Mouse (Mus musculus) neural tube, embryonic 15.5 days (tissue): ENCODE results near the gene Arid3a. TPM values are rescaled to one million over a fixed set of nuclear protein-coding genes. Genes with fewer than 3 reads are reported as not detected.

ENCODE experiments used
- ATAC-seq: fragments of 200-750 bp; cut with Nextera tagmentation; 2 replicates; pipeline ENCODE4 v1.8.0; 2017; ENCODE audit warnings: mild to moderate bottlenecking, moderate TSS enrichment, moderate library complexity; ENCODE audit not compliant: low FRiP score
- H3K27ac ChIP-seq: fragments of 300-500 bp; sonication (generic); replicated peaks from 2 replicates; pipeline ENCODE4 v1.5.1; 2015; ENCODE audit warnings: mild to moderate bottlenecking, inconsistent platforms
- H3K27me3 ChIP-seq: fragments of 300-500 bp; sonication (generic); replicated peaks from 2 replicates; pipeline ENCODE4 v1.6.1; 2015; ENCODE audit warnings: inconsistent platforms
- H3K36me3 ChIP-seq: fragments of 300-500 bp; sonication (generic); 2 replicates; pipeline ENCODE4 v1.6.1; 2015; ENCODE audit warnings: inconsistent platforms
- H3K4me1 ChIP-seq: fragments of 300-500 bp; sonication (generic); 2 replicates; pipeline ENCODE4 v1.6.1; 2015; ENCODE audit warnings: inconsistent platforms
- H3K4me2 ChIP-seq: fragments of 300-500 bp; sonication (generic); 2 replicates; pipeline ENCODE4 v1.6.1; 2015; ENCODE audit warnings: inconsistent platforms, mild to moderate bottlenecking, moderate library complexity
- H3K4me3 ChIP-seq: fragments of 300-500 bp; sonication (generic); replicated peaks from 2 replicates; pipeline ENCODE4 v1.5.1; 2015; ENCODE audit warnings: mild to moderate bottlenecking, inconsistent platforms
- H3K9ac ChIP-seq: fragments of 300-500 bp; sonication (generic); replicated peaks from 2 replicates; pipeline ENCODE4 v1.6.1; 2015; ENCODE audit warnings: mild to moderate bottlenecking, inconsistent platforms
- H3K9me3 ChIP-seq: fragments of 300-500 bp; sonication (generic); replicated peaks from 2 replicates; pipeline ENCODE4 v1.6.1; 2016; ENCODE audit warnings: inconsistent platforms
- WGBS: fragments of 180-500 bp; shearing (Covaris S2); methylation state at CpG from one replicate; pipeline ENCODE4 v1.1.7; 2015; ENCODE audit warnings: mixed read lengths; 5-methylcytosine and 5-hydroxymethylcytosine counted together
- polyA plus RNA-seq: library from polyadenylated mRNA; unstranded; fragments of >200 nt; fragmentation: Nextera tagmentation; extraction: Ambion mirVana; gene quantifications from 2 replicates; pipeline ENCODE4 v1.2.1, GENCODE M21; 2015

The Arid3a gene
- polyA plus RNA-seq, 1 experiment from 2014 or later, result 2.4 TPM

DNA sequence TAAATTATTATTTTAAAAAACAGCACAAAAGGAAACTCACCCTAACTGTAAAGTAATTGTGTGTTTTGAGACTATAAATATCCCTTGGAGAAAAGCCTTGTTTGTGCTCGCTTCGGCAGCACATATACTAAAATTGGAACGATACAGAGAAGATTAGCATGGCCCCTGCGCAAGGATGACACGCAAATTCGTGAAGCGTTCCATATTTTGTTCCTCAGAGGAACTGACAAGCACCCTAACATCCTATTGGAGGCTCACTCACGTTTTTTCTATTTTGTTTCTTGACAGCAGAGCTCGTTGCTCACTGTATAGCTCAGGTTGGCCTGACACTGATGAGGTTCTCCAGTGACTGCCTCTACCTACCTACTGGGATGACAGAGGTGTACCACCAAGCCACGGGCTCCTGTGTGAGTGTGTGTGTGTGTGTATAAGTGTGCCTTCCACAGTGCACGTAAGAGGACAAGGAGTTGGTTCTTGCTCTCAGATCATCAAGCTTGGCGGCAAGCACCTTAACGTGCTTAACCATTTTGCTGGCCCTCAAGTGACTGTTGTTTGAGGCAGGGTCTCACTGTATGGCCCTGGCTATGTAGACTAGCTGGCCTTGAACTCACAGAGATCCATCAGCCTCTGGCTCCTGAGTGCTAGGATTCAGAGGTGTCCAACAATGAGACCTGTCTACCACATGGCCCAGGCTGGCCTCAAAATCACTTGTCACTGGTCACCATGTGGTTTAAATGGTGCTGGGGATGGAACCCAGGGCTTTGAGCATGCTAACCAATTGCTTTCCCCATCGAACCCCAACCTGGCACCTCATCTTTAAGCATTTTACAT is 17.5 kb upstream of the Arid3a start:
- Histone ChIP-seq H3K27ac (peak overlapping the region; percentile 99), H3K9me3 (no peaks in the 10 kb centered on the region), H3K4me3 (peak overlapping the region; percentile 60), H3K4me2 (peak overlapping the region; percentile 61), H3K4me1 (peaks cover 24% of the 10 kb centered on the region), H3K9ac (peak overlapping the region; percentile 90), H3K36me3 (peaks cover 39% of the 10 kb centered on the region), H3K27me3 (no peaks in the 10 kb centered on the region)
- ATAC-seq, result peak; percentile 69
- 20% methylated on average over 14 of the region's 14 CpGs for WGBS

DNA sequence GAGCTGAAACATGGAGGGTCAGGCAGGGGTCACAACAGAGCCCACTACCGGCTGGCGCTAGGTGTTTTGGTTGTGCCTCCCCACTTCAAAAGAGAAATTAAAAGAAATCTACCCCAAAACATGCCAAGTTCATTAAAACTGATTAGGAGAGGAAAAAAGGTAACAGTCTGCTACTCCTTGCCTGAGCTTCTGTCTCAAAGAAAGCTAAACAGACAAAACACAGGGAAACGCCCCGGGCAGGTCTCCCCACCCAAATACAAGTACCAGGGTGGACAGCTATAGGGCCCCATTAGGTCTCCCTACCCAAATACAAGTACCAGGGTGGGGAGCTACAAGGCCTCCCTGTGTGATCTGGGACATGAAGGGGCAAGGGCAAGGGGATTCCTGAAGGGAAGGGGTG is 16.3 kb upstream of the Arid3a start, which contains the start of gene Gm26602:
Gene Gm26602, plus strand, starts transcription at position 301 of the 400 bp plus-strand sequence.
- no peak within 1 kb of the TSS for H3K4me3 ChIP-seq
- 0 out of 2 replicates have a peak within 1 kb of the TSS, but pooled peaks have one; percentile 33 for H3K9ac ChIP-seq
- peak within 1 kb of the TSS; percentile 61 for H3K4me2 ChIP-seq

DNA sequence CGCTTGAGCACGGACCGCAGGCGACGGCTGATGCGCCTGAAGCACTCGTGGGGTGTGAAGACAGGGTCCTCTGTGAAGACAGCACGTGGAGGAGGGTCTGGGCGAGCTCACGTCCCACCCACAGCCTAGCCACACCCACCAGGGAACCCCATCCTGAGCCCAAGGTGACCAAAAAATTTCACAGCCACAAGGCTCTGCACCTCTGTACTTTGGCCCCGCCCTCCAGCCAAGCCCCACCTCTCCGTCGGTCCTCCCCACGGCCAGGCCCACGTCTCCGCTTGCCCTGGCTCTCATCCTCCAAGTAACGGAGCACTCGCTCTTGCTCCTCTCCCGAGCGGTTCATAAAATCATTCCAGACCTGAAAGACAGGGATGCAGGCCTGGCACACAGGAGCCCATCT is 14.4 kb upstream of the Arid3a start:
- Histone ChIP-seq H3K27me3 (no peaks in the 10 kb centered on the region), H3K4me1 (peaks cover 48% of the 10 kb centered on the region), H3K9ac (no peak overlapping the region), H3K4me3 (no peak overlapping the region), H3K36me3 (peaks cover 21% of the 10 kb centered on the region), H3K9me3 (no peaks in the 10 kb centered on the region), H3K4me2 (no peak overlapping the region), H3K27ac (no peak overlapping the region)
- no peak for ATAC-seq
- WGBS, result 67% methylated on average over 20 of the region's 20 CpGs

More for the DNA sequence above, 16.3 kb upstream of the Arid3a start, which contains the start of gene Gm26602:
- ATAC-seq, result no peak
- Histone ChIP-seq H3K9me3 (no peaks in the 10 kb centered on the region), H3K36me3 (peaks cover 30% of the 10 kb centered on the region), H3K27ac (peak within 1 kb of the TSS; percentile 99), H3K27me3 (no peaks in the 10 kb centered on the region), H3K4me1 (peaks cover 37% of the 10 kb centered on the region)
- 94% methylated on average over 4 of the region's 4 CpGs for WGBS

DNA sequence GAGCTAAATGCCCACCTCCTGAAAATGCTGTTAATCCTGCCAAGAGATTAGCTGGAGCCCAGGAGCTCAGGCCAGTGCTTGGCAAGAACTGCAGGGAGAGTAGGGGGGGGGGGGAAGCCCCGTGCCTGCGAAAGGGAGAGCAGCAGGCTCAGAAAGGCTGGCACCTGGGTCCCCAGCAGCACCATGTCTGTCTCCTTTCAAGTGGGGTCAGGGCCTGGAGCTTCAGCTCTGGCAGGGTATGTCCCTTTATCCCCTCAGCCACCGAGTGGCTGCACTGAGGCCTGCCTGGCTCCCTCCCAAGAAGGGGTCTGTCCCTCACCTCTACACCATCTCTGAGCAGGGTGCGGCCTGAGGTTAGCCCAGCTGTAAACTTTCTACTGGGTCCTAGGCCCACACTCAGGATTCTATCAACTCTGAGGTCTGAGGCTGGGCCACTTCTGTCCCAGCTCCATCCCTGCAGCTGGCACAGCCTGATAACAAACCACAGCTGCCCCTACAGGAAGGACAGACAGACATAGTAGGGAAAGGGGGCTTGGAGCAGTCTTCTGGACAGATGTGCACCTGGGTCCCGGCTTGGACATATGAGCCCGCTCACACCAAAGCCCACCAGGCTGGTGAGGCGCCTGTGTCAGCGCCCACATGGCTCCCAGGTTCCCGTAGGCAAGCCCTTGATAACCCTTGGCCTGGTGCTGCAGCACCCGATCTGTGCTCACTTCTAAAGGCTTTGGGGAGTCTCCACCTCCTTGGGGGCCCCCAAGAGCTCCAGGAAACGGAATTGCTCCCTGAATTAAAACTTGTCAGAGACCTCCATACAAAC is 12.5 kb upstream of the Arid3a start:
- peaks cover 19% of the 10 kb centered on the region for H3K27me3 ChIP-seq
- no peak for ATAC-seq
- peak overlapping the region; percentile 9; the same call in 1 of the 2 replicates for H3K9ac ChIP-seq
- H3K36me3 ChIP-seq, result peaks cover 21% of the 10 kb centered on the region
- peaks cover 55% of the 10 kb centered on the region for H3K4me1 ChIP-seq
- H3K27ac ChIP-seq, result no peak overlapping the region
- 79% methylated on average over 9 of the region's 11 CpGs for WGBS
- peak overlapping the region; percentile 11; the same call in 1 of the 2 replicates for H3K4me2 ChIP-seq
- no peaks in the 10 kb centered on the region for H3K9me3 ChIP-seq
- H3K4me3 ChIP-seq, result no peak overlapping the region

DNA sequence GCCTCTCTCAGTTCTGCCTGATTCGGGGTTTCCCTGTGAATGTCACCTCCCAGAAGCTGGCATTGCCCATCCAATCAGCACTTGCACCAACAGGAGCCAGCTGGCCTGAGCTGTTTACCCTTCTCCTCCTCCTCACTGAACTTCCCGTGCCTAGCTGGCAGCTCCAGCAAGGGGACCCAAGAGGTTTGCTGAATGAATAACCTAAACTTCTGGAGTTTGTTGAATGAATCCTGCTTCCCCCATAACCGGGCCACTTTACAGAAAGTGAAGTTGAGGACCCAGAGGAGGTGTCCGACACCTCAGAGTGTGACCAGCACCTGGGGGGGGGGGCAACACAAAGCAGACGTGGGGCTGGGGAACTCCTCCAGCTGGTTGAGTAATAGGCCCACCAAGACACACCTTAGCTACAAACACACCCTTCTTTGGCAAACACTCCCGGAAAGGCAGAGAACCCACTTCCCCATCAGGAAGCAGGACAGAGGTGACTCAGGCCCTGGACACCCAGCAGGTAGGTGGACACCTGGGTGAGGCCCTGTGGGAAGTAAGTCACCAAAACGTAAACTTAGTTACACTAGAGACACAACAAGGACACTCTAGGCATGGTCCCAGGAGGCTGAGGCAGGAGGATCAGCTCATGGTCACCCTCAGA is 11.8 kb upstream of the Arid3a start:
- peaks cover 26% of the 10 kb centered on the region for H3K27me3 ChIP-seq
- WGBS, result 75% methylated on average over 7 of the region's 7 CpGs
- no peaks in the 10 kb centered on the region for H3K9me3 ChIP-seq
- ATAC-seq, result no peak
- H3K9ac ChIP-seq, result 0 out of 2 replicates have a peak overlapping the region, but pooled peaks have one; percentile 98
- H3K27ac ChIP-seq, result no peak overlapping the region
- peak overlapping the region; percentile 96 for H3K4me2 ChIP-seq
- peaks cover 50% of the 10 kb centered on the region for H3K4me1 ChIP-seq
- H3K4me3 ChIP-seq, result no peak overlapping the region
- peaks cover 21% of the 10 kb centered on the region for H3K36me3 ChIP-seq

DNA sequence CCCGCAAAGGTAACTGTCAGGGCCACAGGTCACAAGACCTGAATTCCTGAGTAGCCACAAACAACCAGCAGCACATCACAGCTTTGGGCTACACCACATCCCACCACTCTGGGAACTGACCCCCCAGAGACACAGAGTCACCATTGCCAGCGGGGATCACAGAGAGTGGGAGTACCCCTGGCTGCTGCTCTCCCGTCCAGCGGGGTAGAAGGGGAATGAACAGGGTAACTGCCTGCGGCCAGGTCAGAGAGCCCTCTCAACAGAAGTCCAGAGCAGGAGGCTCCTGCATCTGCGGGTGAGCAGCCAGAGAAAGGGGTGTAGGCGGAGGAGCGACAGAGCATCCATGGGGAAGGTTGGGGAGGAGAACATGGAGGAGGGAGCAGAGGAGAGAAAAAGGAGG is 10.8 kb upstream of the Arid3a start:
- peaks cover 13% of the 10 kb centered on the region for H3K36me3 ChIP-seq
- 7% methylated on average over 8 of the region's 8 CpGs for WGBS
- H3K4me2 ChIP-seq, result peak overlapping the region; percentile 96
- peaks cover 36% of the 10 kb centered on the region for H3K27me3 ChIP-seq
- H3K4me1 ChIP-seq, result peaks cover 58% of the 10 kb centered on the region
- H3K27ac ChIP-seq, result peak overlapping the region; percentile 80
- peak overlapping the region; percentile 82 for H3K4me3 ChIP-seq
- H3K9me3 ChIP-seq, result no peaks in the 10 kb centered on the region
- peak overlapping the region; percentile 98 for H3K9ac ChIP-seq
- no peak for ATAC-seq

DNA sequence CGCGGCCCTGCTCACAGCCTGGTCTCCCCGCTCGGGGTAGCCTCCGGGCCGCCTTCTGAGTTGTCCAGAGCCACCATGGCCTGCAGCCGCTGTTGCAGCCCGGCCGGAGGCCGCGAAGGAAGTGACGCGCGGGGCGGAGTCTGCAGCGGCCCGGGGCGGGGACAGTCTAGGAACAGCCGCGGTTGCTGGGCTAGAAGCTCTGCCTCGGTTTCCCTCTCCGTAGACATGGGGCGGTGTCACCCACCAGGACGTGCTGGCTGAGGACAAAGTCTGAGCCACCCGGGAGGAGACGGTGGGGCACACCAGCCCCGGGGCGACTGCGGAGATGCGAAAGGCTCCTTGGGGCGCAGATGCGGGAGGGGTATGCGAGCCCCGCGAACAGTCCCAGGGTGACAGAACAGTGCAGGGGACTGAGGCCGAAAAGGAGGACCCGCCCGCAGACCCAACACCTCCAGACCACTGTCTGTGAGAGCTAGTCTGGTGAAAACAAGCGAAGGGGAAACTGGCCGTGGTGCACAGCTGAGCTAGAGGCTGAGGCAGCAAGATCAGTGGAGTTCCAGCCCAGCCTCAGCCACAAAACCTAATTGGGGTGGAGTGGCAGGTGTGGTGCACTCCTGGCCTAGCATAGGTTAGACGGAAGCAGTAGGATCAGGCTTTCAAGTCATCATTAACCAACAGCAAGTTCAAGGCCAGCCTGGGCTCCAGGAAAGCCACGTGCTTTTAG is 9.9 kb upstream of the Arid3a start, which contains the start of gene Kiss1r:
Gene Kiss1r, plus strand, starts transcription at position 164 of the 724 bp plus-strand sequence.
- peaks cover 45% of the 10 kb centered on the region for H3K27me3 ChIP-seq
- H3K9ac ChIP-seq, result peak within 1 kb of the TSS; percentile 98
- H3K4me2 ChIP-seq, result peak within 1 kb of the TSS; percentile 96
- peak within 1 kb of the TSS; percentile 82 for H3K4me3 ChIP-seq
- H3K27ac ChIP-seq, result peak within 1 kb of the TSS; percentile 80
- WGBS, result 1% methylated on average over 42 of the region's 42 CpGs
- H3K9me3 ChIP-seq, result no peaks in the 10 kb centered on the region
- ATAC-seq, result peak; percentile 79
- H3K4me1 ChIP-seq, result peaks cover 67% of the 10 kb centered on the region
- 0 out of 2 replicates have a peak, but pooled peaks cover 4% of the 10 kb centered on the region for H3K36me3 ChIP-seq

DNA sequence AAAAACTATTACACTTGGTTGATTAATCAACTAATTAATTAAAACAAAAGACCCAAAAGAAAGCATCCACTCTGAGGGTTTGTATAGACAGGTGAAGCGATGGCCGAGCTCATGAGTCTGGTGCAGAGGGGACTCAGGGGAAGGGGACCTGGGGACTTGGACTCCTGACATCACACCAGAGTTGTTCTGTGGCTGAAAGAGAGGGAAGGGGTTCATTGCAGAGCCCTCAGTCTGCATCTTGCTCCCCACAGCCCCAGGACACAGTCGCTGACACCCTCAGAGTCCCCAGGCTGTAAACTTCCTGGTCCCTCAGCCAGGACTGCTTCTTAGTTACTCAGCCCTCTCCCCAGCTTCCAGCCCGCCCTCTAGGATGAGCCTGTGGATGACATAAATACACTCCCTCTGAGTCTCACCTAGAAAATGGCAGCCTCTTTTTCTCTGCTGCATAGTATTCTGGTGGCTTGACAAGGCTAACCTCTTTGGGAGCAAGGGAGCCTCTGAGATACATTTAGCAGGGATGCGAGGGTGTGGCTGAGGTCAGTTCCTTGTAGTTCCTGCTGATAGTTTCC is 9.2 kb upstream of the Arid3a start:
- Histone ChIP-seq H3K4me3 (peak overlapping the region; percentile 82), H3K4me2 (peak overlapping the region; percentile 96), H3K27me3 (peaks cover 52% of the 10 kb centered on the region), H3K36me3 (0 out of 2 replicates have a peak, but pooled peaks cover under 1% of the 10 kb centered on the region), H3K9ac (peak overlapping the region; percentile 98), H3K4me1 (peaks cover 67% of the 10 kb centered on the region), H3K9me3 (no peaks in the 10 kb centered on the region), H3K27ac (no peak overlapping the region)
- ATAC-seq, result no peak
- 61% methylated on average over 5 of the region's 5 CpGs for WGBS

DNA sequence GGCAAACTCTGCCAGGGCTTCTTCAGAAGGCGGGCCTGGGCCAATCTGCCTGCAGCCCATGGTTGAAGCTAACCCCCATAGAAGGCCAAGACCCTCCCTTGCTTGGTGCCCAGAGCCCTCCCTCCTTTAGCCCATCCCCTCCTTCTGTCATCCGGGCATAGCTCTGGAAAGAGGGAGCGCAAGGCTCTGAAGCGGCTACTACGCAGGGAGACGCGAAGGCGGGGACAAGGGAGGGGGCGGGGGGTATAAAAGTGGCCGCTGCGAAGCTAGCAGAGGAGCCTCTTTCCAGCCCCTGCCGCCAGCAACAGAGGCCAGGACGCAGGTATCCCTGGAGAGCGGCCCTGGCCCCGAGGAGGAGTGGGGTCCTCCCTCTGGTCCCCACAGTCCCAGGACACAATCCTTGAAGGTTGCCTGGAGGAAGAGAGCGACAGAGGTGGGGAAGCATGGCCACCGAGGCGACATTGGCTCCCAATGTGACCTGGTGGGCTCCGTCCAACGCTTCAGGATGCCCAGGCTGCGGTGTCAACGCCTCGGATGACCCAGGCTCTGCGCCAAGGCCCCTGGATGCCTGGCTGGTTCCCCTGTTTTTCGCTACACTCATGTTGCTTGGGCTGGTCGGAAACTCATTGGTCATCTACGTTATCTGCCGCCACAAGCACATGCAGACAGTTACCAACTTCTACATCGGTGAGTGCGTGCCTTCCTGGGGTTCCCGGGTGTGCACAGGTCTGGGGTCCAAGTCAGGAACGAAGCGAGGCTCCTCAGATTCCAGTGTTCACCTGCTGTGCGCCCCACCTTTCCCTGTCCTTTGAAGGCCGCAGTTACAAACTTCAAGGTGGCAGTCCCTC is 8.4 kb upstream of the Arid3a start:
- H3K4me2 ChIP-seq, result peak overlapping the region; percentile 19
- H3K9ac ChIP-seq, result no peak overlapping the region
- H3K4me3 ChIP-seq, result peak overlapping the region; percentile 82; the same call in 1 of the 2 replicates
- H3K9me3 ChIP-seq, result no peaks in the 10 kb centered on the region
- 5% methylated on average over 33 of the region's 35 CpGs for WGBS
- no peak for ATAC-seq
- H3K27ac ChIP-seq, result no peak overlapping the region
- peaks cover 67% of the 10 kb centered on the region for H3K4me1 ChIP-seq
- H3K36me3 ChIP-seq, result no peaks in the 10 kb centered on the region
- peaks cover 60% of the 10 kb centered on the region for H3K27me3 ChIP-seq
